Mouse (Mus musculus) left cerebral cortex, adult 8-10 months (tissue): Measurements from ENCODE around the gene Bicral. TPM values are rescaled to one million over a fixed set of nuclear protein-coding genes. Genes with fewer than 3 reads are reported as not detected.
"Not testable (repeated sequence)": the region's sequence is repeated elsewhere in the genome, so short reads cannot be mapped to it uniquely, and the experiment has no call there.

Source experiments
- DNase-seq, 2 experiments: peaks; one replicate each; pipeline ENCODE4 v3.0.0; 2022; ENCODE audit warnings: low spot score in 2 of 2
- total RNA-seq, 4 experiments: library from RNA; stranded (reverse); gene quantifications; 2 replicates each; pipeline ENCODE4 v1.2.4; 2022

The Bicral gene
- total RNA-seq, 4 experiments from 2014 or later = 54.4 to 63.1 (median 59.4) TPM

DNA sequence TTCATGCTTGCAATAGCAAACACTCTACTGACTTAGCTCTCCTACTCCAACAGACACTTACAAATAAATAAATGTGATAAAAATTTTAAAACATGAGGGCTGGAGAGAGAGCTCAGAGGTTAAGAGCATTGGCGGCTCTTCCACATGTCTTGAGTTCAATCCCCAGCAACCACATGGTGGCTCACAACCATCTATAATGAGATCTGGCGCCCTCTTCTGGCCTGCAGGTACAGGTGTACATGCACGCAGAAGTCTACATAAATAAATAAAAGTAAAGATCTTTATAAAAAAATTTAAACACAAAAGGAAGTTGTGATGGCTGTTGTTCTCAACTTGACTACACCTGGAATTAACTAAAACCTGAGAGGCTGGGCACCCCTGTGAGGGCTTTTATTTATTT is 17.3 kb upstream of the Bicral start:
- DNase-seq = no peak

DNA sequence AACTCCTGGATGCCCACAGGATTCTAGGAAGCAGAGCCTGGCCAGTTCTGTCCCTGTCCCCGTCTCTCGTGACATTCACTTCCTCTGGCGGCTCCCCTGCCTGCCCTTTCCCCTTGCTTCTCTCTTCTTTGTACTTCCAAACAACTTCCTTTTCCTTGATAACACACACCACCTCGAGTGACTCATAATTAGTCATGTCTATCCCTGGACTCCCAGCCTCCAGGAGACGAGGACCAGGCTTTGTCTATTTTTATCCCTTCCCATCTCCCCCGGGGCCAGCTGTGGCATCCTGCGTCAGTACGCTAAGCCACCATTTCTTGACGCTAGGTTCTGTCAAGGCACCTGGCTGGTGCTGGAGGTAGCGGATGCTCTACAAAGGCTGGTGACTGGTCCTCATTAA is 15.9 kb upstream of the Bicral start:
- no peak for DNase-seq

DNA sequence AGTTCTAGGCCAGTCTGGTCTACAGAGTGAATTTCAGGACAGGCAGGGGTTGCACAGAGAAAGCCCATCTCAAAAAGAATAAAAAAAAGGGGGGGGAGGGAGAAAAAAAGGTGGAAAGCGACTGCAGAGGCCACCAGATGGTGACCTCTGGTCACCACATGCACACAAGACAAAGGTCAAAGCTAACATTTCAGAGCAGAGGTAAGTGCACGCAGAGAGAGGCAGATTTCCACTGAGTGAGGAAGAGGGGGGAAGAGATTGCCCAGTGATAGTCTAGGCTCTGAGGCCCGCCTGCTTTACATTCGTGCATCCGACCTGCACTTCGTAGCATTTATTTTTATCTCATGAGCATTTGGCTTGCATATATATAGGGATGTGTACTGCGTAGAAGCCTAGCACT is 14.5 kb upstream of the Bicral start:
- no peak for DNase-seq

DNA sequence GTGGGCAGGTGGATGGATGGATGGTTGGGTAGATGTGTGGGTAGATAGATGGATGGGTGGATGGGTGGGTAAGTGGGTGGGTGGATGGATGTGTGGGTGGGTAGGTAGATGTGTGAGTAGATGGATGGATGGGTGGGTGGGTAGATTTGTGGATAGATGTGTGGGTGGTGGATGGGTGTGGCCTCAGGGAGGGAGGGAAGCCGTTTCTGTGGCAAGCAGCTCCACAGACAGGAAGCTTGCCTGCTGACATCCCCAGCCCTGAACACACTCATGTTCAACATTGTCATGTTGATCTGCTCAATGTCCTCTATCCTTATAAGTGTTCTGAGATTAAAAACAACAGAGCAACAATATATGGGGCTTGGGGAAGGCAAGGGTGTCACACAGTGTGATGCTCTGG is 12.6 kb upstream of the Bicral start:
- no peak for DNase-seq

DNA sequence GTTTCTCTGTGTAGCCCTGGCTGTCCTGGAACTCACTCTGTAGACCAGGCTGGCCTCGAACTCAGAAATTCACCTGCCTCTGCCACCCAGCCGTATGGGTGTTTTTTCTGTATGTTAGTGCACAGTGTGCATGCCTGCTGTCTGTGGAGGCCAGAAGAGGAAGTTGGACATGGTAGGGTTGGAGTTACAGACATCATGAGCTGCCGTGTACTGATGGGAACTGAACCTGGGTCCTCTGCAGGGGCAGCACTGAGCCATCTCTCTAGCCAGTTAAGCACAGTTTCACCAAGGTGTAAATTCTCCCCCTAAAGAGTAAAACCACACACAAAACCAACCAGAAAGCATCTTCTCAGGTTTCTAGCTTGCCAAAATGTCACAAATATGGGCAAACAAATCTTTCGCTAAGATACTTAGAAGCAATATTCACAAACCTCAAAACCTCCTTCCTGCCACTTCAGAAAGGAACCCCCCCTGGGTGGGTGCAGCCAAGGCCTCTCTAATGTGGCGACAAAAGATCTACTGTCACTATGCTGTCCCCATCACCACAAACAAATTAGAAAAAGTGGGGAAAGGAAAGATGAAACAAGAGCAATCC is 12.0 kb upstream of the Bicral start:
- DNase-seq = no peak

DNA sequence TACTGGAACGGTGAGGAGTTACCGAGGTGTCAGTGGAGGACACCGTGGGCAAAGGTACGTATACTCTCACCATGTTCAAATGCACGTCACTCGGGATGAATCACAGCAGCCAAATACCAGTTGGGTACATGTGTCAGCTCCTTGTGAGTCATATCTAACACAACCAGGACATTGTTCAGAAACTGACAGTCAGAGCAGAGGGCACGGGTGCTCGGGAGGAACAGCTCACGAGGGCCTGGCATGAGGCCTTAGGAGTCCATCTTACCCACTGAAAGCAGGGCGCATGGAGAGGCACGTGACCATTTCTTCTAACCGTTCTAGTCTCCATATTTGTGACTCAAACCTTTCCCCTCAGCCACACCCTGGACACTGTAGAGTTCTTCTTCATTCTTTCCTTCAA is 8.6 kb upstream of the Bicral start:
- DNase-seq = peak in 1 of 2 experiments; percentile 50

DNA sequence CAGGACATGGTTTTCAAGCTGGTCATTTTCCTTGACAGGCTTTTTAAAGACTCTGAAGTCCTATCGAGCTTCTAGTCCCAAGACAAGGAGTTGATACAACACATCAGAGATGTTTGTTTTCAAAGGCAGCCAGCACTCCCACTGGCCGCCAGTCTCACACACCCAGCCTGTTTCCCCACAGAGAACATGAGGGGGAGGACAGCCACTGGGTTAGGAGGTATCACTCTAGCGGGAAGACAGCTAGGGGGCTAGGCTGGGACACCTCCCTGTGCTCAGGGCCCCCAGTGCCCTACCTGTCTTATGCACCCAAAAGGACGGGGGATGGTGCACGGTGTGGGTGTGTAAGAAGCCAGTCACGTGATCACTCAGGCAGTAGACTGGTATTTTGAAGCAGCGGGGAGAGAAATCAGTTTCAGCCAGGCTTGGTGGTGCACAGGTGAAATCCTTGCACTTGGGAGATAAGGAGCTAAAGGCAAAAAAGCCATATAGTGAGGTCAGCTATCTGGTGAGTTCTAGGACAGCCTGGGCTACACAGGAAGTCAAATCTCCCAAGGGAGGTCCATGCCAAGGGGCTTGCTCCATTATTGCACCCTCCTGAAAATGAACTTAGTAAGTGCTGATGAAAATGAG is 6.4 kb upstream of the Bicral start:
- DNase-seq = no peak

DNA sequence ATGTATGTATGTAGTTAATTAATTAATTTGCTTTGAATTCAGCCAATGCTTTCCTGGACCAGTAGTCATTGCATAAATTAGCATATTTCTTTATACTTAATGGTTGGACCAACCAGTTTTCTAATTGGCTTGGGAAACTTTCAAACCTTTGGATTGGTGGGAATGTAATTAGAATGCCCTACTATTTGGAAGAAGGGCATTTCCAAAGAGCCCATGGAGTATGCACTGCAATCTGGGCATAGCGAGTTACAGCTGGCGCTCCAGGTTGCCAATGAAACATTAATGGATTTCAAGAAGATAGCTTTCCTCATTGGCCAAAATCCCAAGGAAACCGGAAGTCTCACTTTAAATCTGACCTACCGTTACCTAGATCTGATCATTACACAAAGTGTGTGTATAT is 1.8 kb upstream of the Bicral start:
- no peak for DNase-seq

DNA sequence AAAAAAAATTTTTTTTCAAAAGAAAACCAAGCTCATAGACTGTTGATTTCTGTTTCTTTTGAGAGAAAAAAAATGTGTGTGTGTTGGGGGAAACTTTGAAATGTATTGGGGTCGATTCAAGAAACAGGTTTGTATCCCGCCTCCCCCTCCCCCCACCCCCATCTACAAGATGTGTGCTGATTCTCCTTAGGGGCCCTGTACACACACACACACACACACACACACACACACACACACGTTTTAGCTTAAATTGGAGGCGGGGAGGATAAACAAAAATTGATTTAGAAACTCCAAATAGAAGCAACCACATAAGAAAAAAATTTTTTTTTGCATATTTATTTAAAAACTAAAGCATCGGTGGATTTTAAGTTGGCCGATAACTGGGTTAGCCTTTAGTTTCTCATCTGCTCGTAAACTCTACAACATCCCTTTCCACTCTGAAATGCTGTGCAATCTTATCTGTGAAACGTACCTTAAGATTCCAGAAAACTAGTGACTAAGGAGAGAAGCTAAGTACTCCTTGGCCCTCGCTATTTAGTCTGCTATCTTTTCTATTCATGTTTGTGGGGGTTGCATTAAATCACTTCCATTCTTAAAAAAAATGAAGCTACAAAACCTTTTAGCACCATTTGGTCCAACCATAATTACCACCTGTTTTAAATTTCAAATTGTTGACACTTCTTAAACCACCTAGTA is 615 bp upstream of the Bicral start:
- DNase-seq = no peak

DNA sequence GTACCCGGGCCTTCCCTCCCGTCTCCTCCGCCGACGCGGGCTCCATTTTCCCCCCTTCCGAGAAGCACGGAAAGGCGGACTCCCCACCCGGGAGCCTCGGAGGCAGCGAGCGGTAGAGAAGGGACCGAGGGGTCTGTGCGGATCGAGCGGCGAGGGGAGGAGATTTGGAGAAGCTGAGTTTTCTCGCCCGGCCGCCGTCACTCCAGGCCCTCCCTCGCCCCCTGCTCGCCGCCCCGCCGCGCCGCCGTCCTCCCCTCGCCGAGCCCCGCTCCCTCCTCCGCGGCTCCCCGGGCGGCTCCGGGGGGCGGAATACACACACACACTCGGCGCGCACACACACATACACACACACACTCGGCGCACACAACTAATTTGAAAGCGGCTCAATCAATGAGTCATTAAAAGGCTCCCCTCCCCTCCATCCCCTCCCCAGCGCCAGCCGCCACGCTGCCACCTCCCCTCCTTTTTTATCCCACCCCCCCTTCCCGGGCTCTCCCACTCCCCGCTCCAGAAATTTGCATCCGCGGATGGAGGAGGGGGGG is 850 bp downstream of the Bicral start:
- DNase-seq = peak; percentile 53 to 77

DNA sequence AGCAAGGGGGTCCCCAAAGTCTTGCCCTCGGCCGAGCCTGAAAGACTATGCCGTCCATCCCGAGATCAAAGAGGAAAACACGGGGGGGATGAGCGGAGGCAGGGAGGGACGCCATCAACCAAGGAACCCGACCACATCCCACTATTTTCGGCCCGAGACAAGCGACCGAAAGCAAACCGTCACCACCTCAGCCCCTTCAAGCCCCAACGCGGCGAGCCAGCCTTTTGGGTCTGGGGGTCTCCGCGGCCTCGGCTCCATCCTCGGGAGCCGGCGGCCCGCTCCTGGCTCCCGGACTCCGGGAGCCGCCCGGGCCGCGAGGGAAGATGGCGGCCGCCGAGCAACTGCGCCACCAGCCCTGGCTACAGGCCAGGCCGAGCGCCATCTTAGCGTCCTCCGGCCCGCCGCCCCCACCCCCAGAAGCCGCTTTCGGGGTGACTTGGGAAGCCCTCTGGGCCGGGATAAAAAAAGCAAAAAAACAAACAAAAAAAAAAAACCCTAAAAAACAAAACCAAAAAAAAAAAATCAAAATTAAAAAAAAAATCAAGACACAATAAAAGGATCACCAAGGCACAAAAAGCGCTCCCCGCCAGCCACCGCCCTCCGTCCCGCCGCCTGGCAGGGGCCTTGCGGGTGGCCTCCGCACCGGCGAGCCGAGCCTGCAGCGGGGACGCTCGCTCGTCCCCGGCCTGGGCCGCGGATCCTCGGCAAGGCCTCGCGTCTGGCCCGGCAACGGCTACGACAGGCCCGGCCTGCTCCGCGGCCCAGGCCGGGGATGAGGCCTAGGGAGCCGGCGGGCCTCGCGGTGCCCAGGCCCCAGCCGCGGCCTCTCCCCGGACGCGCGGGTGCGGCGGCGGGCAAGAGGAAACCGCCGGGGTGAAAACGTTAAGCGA is 1.6 kb downstream of the Bicral start:
- peak; percentile 57 to 59 for DNase-seq

DNA sequence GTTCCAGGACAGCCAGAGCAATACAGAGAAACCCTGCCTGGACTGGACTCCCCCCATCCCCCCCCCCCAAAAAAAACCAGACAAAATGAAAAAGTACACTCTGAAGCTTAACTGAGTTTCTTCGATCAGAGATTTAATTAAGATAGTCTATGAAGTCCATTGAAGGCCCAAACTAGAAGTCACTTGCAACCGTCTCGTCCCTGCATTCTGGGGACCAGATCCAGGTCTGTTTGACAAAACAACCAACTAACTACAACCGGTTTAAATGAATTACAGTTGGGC is 2.2 kb downstream of the Bicral start:
- no peak for DNase-seq

DNA sequence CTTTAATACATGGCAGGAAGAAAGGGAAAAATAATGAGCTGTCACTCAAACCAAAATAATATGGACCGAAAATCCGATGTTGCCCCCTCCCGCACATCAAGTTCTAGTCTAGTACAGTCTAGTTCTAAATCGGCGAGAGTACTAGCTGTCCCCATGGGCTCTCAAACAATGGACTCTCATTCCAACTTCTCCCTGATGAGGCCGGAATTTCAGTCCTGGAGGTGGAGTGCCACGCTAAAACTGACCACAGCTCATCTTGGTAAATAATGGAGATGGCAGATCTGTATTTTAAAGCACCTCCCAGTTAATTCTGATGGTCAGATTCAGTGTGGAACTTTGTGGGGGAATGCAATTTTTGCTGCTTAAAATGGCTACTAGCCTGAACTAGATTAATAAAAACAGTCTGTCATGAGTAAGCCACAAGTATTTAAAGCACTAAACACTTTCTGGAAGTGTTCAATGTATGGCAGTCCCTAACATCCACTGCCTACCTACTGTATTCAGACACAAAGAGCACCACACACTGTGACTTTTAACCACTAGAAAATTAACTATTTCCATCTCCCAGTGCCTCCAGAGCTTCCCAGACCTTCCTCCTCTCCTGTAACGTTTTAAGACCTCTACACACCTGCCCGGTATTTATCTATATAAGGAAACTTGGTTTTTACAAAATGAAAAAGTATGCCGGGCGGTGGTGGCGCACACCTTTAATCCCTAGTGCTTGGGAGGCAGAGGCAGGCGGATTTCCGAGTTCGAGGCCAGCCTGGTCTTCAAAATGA is 2.8 kb downstream of the Bicral start:
- no peak for DNase-seq

DNA sequence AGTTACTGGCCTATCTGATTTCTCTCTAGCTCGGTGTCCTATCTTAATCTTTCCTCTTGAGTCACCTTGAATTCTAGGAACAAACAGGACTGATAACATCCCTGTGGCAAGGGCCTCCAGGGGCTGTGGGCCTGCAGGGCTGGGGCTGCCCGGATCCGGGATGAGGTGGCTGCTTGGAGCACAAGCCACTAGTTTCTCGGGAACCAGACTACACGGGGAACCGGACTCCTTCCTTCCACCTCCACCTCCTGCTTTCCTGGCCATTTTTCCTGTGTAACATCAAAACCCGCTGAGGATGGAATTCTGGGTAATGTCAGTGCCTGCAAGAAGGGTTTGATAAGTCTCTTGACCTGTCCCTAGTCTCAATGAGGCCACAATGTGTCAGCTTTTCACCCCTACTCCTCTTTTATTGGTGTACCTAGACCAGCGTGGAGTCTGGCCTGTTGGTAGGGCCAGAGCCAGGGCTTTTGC is 3.6 kb downstream of the Bicral start:
- no peak for DNase-seq

DNA sequence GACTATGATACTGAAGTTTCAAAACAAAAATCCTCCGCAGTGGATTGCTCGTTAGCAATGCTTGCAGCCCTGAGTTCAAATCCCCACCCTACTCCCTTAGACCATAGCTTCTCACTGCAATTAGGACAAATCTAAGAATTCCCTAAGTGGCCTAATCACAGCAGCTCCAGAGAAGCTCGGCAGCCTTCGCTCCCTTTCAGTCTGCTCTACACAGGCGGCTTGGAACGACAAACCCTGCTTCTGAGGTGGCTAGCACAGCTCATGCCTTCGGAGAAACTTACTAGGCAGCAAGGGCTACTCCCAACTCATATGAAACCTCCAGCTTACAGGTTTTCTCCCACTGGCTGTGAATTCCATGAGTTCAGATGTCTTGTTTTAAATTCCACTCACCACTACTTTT is 4.2 kb downstream of the Bicral start:
- no peak for DNase-seq

DNA sequence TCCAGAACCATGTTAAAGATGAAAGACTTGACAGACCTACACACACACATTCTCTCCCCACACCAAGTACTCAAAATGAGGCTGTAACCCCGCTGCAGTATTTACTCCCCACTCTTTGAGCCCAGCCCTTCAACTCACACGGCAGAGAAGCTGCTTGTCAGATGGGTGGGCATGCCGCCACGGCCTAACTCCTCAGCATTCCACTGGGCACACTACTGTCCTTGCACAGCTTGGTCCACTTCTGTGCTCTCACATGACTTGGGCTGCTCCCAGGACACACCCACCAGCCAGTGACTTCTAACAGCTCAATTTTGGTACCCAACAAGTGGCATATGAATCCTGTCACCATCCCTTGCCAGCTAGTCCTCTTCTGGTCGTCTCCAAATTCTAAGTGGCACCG is 5.0 kb downstream of the Bicral start:
- DNase-seq = peak in 1 of 2 experiments; percentile 61

DNA sequence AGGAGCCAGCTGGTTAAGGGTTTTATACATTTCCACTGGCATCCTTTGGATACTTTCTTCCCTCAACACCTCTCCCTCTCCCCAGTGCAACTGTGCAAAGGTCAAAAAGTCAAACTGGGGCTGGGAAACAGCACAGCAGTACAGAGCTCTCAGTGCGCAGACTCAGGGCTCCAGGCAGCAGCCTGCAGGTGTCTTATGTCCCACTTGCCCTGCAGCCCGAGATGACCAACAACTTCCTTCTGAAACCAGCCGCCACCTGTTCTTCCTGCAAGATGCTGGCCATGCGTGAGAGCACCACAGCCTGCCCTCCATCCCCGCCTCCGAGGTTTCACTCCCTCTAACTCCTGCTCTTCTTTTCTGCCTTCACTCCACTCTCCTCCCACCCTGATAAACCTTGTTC is 5.6 kb downstream of the Bicral start:
- no peak for DNase-seq

DNA sequence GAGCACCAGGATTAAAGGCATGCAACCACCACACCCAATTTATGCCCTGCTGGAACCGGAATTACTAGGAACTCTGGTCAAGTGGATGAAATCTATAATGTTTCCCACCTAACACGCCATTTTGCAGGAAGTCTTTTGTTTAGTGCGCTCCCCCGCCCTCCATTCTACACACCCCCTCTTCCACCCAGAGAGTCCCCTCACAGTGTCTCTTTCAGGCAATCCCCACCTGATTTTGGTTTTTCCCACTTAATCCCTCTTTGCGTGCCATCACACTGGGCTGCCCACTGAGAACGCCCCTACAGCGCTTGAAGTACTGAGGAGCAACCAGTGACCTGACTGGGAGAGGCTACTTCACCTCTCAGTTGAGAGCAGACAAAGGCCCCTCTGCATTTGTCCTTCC is 11.1 kb downstream of the Bicral start:
- no peak for DNase-seq

DNA sequence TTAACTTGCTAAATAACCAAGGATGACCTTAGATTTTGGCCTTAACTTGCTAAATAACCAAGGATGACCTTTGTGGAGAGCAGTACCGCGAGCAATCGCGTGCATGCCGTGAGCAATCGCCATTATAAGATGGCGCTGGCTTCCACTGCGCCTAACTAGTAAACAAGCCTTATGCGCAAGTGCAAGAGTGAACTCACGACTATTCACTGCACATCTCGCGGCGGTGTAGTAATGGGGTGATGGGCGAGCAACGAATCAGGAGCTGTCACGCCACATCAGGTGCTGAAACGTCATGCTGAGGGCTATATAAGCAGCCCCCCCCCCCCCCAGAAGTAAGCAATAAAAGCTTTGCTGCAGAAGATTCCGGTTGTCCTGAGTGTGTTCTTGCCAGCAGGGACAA is 11.7 kb downstream of the Bicral start:
- not testable (repeated sequence) for DNase-seq

DNA sequence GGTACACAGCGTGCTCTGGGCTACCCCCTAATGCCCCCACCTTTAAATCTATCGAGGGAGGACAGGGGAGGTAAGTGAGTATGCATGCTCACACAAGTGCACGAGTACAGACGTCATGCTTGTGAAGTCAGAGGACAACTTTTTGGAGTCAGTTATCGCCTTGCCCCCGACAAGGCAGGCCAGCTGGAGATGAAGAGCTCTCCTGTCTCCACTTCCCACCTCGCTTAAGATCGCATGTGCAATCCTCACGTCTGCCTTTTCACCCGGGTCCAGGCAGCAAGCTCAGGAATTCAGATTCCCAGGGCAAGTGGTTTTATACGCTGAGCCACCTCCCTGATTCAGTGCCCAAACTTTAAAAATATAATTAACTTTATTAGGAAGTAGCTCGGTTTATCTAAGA is 13.0 kb downstream of the Bicral start:
- no peak for DNase-seq

DNA sequence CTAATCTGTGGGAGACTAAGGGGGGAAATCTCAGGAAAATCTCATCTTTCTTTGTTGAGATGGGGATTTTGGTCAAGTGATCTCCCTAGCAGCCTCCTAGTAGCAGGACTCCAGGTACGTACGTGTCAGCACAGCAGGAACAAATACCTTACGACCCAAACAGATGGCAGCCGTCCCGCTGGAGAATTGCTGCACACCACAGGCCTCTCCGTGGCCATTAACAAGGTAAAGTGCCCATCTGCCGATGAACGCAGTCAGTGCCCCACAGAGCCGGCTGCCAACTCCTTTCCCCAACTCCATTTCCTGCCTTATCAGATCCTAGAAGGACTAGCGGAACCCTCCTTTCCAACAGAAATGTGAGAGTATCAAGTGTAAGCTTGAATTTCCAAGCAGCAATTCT is 13.5 kb downstream of the Bicral start:
- DNase-seq = no peak
